Mouse (Mus musculus): Measurements from ENCODE around the gene Ttll1. TPM values are rescaled to one million over a fixed set of nuclear protein-coding genes. Genes with fewer than 3 reads are reported as not detected.
"Not testable (repeated sequence)": the region's sequence is repeated elsewhere in the genome, so short reads cannot be mapped to it uniquely, and the experiment has no call there.

Gene Ttll1
- total and polyA plus RNA-seq, 2 experiments from 2014 or later: 10.7 to 25.7 TPM

- Histone ChIP-seq H3K9ac (replicated peaks; ENCODE audit: low read depth, low read length) (peak within 1 kb of the TSS; percentile 81), H3K4me3 (ENCODE audit: low read depth, low read length) (peak within 1 kb of the TSS; percentile 79), H3K4me1 (ENCODE audit: control insufficient read depth, insufficient read depth) (peaks cover 16% of the 10 kb centered on the region), H3K27ac (ENCODE audit: low read depth) (peak within 1 kb of the TSS; percentile 92), H3K27me3 (ENCODE audit: control insufficient read depth, insufficient read depth, low read length) (no peaks in the 10 kb centered on the region), H3K9me3 (replicated peaks; ENCODE audit: control insufficient read depth, low read length) (no peaks in the 10 kb centered on the region), H3K36me3 (replicated peaks; ENCODE audit: control insufficient read depth, insufficient read depth, low read length) (no peaks in the 10 kb centered on the region), H3K4me2 (ENCODE audit: low read depth, low read length) (peak within 1 kb of the TSS; percentile 85)
- peak; percentile 99 for DNase-seq (ENCODE audit: low spot score)
- TF ChIP-seq EP300 (IDR thresholded peaks at IDR 0.05; ENCODE audit: low read depth): no peak
- under 1% methylated on average over 68 of the region's 88 CpGs for WGBS
- ATAC-seq (ENCODE audit: insufficient read depth, low read depth): peak; percentile 98
Observed at GRCm38 (mm10) chr15:83464083-83464904, 46.4 kb downstream of the Ttll1 start, which contains the start of gene Pacsin2. Gene Pacsin2 (minus strand): TSS chr15:83464606.

DNA sequence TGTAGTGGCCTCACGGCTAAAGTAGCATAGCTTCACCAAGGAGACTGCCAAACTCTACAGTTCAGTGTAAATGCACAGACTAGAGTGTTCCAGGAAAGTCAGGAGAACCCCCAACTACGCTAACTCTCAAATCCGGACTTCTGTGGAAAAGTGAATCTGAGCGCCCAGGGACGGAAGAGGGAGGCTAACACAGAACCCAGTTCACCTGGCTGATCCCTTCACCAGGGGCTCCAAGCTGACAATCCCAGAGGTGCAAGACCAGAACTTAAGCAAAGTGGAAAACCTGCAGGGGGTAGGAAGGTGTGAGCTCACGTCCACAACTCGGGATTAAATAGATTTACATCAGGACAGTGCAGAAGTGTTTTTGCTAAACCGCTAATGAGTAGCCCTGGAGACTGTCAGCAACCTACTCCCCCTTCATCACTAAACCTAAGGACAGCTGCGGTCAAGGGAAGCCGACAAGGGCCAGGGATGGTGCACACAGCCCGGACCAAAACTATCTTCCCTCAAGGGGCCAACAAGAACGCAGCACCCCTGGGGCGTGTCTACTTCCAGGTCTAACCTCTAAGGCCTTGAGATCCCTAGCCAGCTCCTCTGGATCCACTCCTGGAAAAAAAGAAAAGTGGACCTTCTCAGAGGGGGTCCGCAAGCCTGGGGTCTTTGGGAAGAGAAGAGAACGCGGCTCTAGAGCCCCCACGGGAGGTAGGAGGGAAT lies 47.2 kb downstream of the Ttll1 start:
- no peak for TF ChIP-seq CTCF (IDR thresholded peaks at IDR 0.05; ENCODE audit: low read depth)
- TF ChIP-seq EP300 (IDR thresholded peaks at IDR 0.05; ENCODE audit: low read depth): no peak
- ATAC-seq (ENCODE audit: insufficient read depth, low read depth) (no peak), DNase-seq (ENCODE audit: low spot score) (no peak)
- WGBS: 4% methylated on average over 17 of the region's 17 CpGs
- H3K4me3 ChIP-seq (ENCODE audit: low read depth, low read length): peak overlapping the region; percentile 79
- H3K9me3 ChIP-seq (replicated peaks; ENCODE audit: control insufficient read depth, low read length): no peaks in the 10 kb centered on the region
- no peaks in the 10 kb centered on the region for H3K36me3 ChIP-seq (replicated peaks; ENCODE audit: control insufficient read depth, insufficient read depth, low read length)
- peak overlapping the region; percentile 85 for H3K4me2 ChIP-seq (ENCODE audit: low read depth, low read length)
- H3K9ac ChIP-seq (replicated peaks; ENCODE audit: low read depth, low read length): peak overlapping the region; percentile 81
- H3K4me1 ChIP-seq (ENCODE audit: control insufficient read depth, insufficient read depth): peaks cover 14% of the 10 kb centered on the region
- H3K27me3 ChIP-seq (ENCODE audit: control insufficient read depth, insufficient read depth, low read length): no peaks in the 10 kb centered on the region
- H3K27ac ChIP-seq (ENCODE audit: low read depth): peak overlapping the region; percentile 92

GRCm38 (mm10) chr15:83462349-83462748 lies 48.3 kb downstream of the Ttll1 start:
- not testable (repeated sequence) for DNase-seq (ENCODE audit: low spot score); H3K27ac ChIP-seq (ENCODE audit: low read depth); H3K27me3 ChIP-seq (ENCODE audit: control insufficient read depth, insufficient read depth, low read length); ATAC-seq (ENCODE audit: insufficient read depth, low read depth); H3K36me3 ChIP-seq (replicated peaks; ENCODE audit: control insufficient read depth, insufficient read depth, low read length); H3K9ac ChIP-seq (replicated peaks; ENCODE audit: low read depth, low read length); H3K9me3 ChIP-seq (replicated peaks; ENCODE audit: control insufficient read depth, low read length)
- Histone ChIP-seq H3K4me3 (ENCODE audit: low read depth, low read length) (0 out of 2 replicates have a peak overlapping the region, but pooled peaks have one; percentile 79), H3K4me1 (ENCODE audit: control insufficient read depth, insufficient read depth) (peaks cover 22% of the 10 kb centered on the region), H3K4me2 (ENCODE audit: low read depth, low read length) (peak overlapping the region; percentile 85)
- 87% methylated on average over 7 of the region's 8 CpGs for WGBS

DNA sequence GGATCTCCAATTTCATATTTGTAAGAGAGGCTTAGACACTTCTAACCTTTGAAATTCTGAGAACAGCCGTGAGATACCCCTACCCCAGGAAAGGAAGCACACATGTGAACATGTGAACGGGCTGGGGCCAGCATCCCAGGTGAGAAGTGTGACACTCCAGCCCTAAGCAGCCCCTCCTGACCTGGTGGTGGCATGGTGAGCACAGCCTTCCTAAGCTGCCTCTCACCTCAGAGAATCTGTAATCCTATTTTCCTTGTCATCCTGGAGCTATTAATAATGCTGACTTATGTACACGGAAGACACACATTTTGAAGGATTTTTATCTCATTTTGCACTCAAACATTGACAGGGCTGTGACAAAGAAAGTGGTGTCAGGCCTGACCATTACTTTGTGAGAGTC lies 49.8 kb downstream of the Ttll1 start:
- DNase-seq (ENCODE audit: low spot score): no peak
- Histone ChIP-seq H3K27me3 (ENCODE audit: control insufficient read depth, insufficient read depth, low read length) (no peaks in the 10 kb centered on the region), H3K36me3 (replicated peaks; ENCODE audit: control insufficient read depth, insufficient read depth, low read length) (no peaks in the 10 kb centered on the region), H3K9me3 (replicated peaks; ENCODE audit: control insufficient read depth, low read length) (no peaks in the 10 kb centered on the region), H3K9ac (replicated peaks; ENCODE audit: low read depth, low read length) (no peak overlapping the region), H3K4me1 (ENCODE audit: control insufficient read depth, insufficient read depth) (peaks cover 25% of the 10 kb centered on the region), H3K4me2 (ENCODE audit: low read depth, low read length) (no peak overlapping the region), H3K27ac (ENCODE audit: low read depth) (no peak overlapping the region), H3K4me3 (ENCODE audit: low read depth, low read length) (no peak overlapping the region)
- no peak for ATAC-seq (ENCODE audit: insufficient read depth, low read depth)
- WGBS: 75% methylated on average over 3 of the region's 3 CpGs
- TF ChIP-seq CTCF (IDR thresholded peaks at IDR 0.05; ENCODE audit: low read depth) (no peak), EP300 (IDR thresholded peaks at IDR 0.05; ENCODE audit: low read depth) (no peak)

- 0 out of 2 replicates have a peak, but pooled peaks have one; percentile 44 for ATAC-seq (ENCODE audit: insufficient read depth, low read depth)
- no peak overlapping the region for H3K4me3 ChIP-seq (ENCODE audit: low read depth, low read length)
- H3K9ac ChIP-seq (replicated peaks; ENCODE audit: low read depth, low read length): no peak overlapping the region
- no peak for TF ChIP-seq EP300 (IDR thresholded peaks at IDR 0.05; ENCODE audit: low read depth)
- no peak for TF ChIP-seq CTCF (IDR thresholded peaks at IDR 0.05; ENCODE audit: low read depth)
- no peaks in the 10 kb centered on the region for H3K9me3 ChIP-seq (replicated peaks; ENCODE audit: control insufficient read depth, low read length)
- no peaks in the 10 kb centered on the region for H3K36me3 ChIP-seq (replicated peaks; ENCODE audit: control insufficient read depth, insufficient read depth, low read length)
- peak overlapping the region; percentile 27 for H3K27ac ChIP-seq (ENCODE audit: low read depth)
- DNase-seq (ENCODE audit: low spot score): peak; percentile 35
- WGBS: 70% methylated on average over 1 of the region's 1 CpGs
- H3K4me1 ChIP-seq (ENCODE audit: control insufficient read depth, insufficient read depth): peaks cover 37% of the 10 kb centered on the region
- no peaks in the 10 kb centered on the region for H3K27me3 ChIP-seq (ENCODE audit: control insufficient read depth, insufficient read depth, low read length)
- H3K4me2 ChIP-seq (ENCODE audit: low read depth, low read length): no peak overlapping the region
Observed at GRCm38 (mm10) chr15:83457541-83457940, 53.2 kb downstream of the Ttll1 start.

Data from heart, postnatal 0 days (tissue).